Mouse (Mus musculus) heart, embryonic 14.5 days (tissue): ENCODE data around the gene Pcsk4. TPM values are rescaled to one million over a fixed set of nuclear protein-coding genes. Genes with fewer than 3 reads are reported as not detected.

ENCODE experiments used
- ATAC-seq: fragments of 200-750 bp; cut with Nextera tagmentation; 2 replicates; pipeline ENCODE4 v1.8.0; 2017; ENCODE audit warnings: low read depth, moderate TSS enrichment; ENCODE audit not compliant: insufficient number of reproducible peaks, insufficient read depth, low FRiP score
- H3K27ac ChIP-seq, 2 experiments: fragments of 200-500 bp in 1 of 2; fragments of 300-500 bp in 1 of 2; sonication (generic) in 1 of 2; replicated peaks in 1 of 2; 2 replicates each; pipeline ENCODE4 v1.5.1; 2012 to 2014; ENCODE audit warnings: low read depth in 2 of 2, low read length in 2 of 2, control low read depth in 1 of 2, mild to moderate bottlenecking in 1 of 2, mixed read lengths in 1 of 2; ENCODE audit not compliant: control insufficient read depth in 1 of 2, insufficient read depth in 1 of 2
- H3K27me3 ChIP-seq: fragments of 300-500 bp; sonication (generic); 2 replicates; pipeline ENCODE4 v1.6.1; 2014; ENCODE audit warnings: mild to moderate bottlenecking, low read length, control low read depth; ENCODE audit not compliant: control insufficient read depth, insufficient read depth
- H3K36me3 ChIP-seq: fragments of 300-500 bp; sonication (generic); 2 replicates; pipeline ENCODE4 v1.6.1; 2014; ENCODE audit warnings: mild to moderate bottlenecking, control low read depth, low read length, mixed read lengths; ENCODE audit not compliant: control insufficient read depth, insufficient read depth
- H3K4me1 ChIP-seq, 2 experiments: fragments of 200-500 bp in 1 of 2; fragments of 300-500 bp in 1 of 2; sonication (generic) in 1 of 2; 2 replicates each; pipeline ENCODE4 v1.6.1; 2012 to 2014; ENCODE audit warnings: low read length in 2 of 2, control low read depth in 1 of 2, mixed read lengths in 1 of 2; ENCODE audit not compliant: control insufficient read depth in 2 of 2, insufficient read depth in 2 of 2
- H3K4me2 ChIP-seq: fragments of 300-500 bp; sonication (generic); 2 replicates; pipeline ENCODE4 v1.6.1; 2014; ENCODE audit warnings: mild to moderate bottlenecking, low read length
- H3K4me3 ChIP-seq, 2 experiments: fragments of 200-500 bp in 1 of 2; fragments of 300-500 bp in 1 of 2; sonication (generic) in 1 of 2; 2 replicates each; pipeline ENCODE4 v1.5.1; 2012 to 2014; ENCODE audit warnings: low read length in 2 of 2, mild to moderate bottlenecking in 2 of 2, control low read depth in 1 of 2, low read depth in 1 of 2, moderate library complexity in 1 of 2; ENCODE audit not compliant: control insufficient read depth in 1 of 2, insufficient read depth in 1 of 2
- H3K9ac ChIP-seq: fragments of 300-500 bp; sonication (generic); 2 replicates; pipeline ENCODE4 v1.6.1; 2014; ENCODE audit warnings: mild to moderate bottlenecking, low read length
- H3K9me3 ChIP-seq: fragments of 300-500 bp; sonication (generic); 2 replicates; pipeline ENCODE4 v1.6.1; 2016; ENCODE audit warnings: low read length, control low read depth; ENCODE audit not compliant: control insufficient read depth
- WGBS: fragments of 180-500 bp; shearing (Covaris S2); extraction: QIAGEN DNeasy Blood & Tissue Kit; methylation state at CpG from one replicate; pipeline ENCODE4 v1.1.7; 2014; 5-methylcytosine and 5-hydroxymethylcytosine counted together
- polyA plus RNA-seq: library from polyadenylated mRNA; unstranded; fragments of >200 nt; fragmentation: Nextera tagmentation; extraction: Ambion mirVana; gene quantifications from 2 replicates; pipeline ENCODE4 v1.2.1, GENCODE M21; 2014

The Pcsk4 gene
- polyA plus RNA-seq, 1 experiment from 2014 or later = 1.4 TPM

DNA sequence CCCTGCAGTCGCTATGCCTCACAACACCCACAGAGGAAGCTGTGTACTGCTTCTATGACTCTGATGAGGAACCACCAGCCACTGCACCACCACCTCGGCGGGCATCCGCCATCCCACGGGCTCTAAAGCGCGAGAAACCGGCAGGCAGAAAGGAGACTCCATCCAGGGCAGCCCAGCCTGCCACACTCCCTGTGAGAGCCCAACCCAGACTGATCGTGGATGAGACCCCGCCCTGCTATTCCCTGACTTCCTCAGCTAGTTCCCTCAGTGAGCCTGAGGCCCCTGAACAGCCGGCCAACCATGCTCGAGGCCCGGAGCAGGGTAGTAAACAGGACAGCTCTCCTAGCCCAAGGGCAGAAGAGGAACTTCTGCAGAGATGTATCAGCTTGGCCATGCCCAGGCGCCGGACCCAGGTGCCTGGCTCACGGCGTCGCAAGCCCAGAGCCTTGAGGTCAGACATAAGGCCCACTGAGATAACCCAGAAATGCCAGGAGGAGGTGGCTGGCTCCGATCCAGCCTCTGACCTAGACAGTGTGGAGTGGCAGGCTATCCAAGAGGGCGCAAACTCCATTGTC is 15.6 kb downstream of the Pcsk4 start:
- WGBS = 21% methylated on average over 20 of the region's 20 CpGs
- Histone ChIP-seq H3K4me3 (no peak overlapping the region; a peak in 1 of 4 replicates), H3K9ac (peak overlapping the region; percentile 34), H3K27ac (no peak overlapping the region), H3K4me2 (peak overlapping the region; percentile 21; the same call in 1 of the 2 replicates), H3K27me3 (peaks cover 75% of the 10 kb centered on the region), H3K4me1 (peaks cover 22 to 40% of the 10 kb centered on the region in 2 experiments), H3K9me3 (no peaks in the 10 kb centered on the region), H3K36me3 (peaks cover 11% of the 10 kb centered on the region)
- no peak for ATAC-seq

DNA sequence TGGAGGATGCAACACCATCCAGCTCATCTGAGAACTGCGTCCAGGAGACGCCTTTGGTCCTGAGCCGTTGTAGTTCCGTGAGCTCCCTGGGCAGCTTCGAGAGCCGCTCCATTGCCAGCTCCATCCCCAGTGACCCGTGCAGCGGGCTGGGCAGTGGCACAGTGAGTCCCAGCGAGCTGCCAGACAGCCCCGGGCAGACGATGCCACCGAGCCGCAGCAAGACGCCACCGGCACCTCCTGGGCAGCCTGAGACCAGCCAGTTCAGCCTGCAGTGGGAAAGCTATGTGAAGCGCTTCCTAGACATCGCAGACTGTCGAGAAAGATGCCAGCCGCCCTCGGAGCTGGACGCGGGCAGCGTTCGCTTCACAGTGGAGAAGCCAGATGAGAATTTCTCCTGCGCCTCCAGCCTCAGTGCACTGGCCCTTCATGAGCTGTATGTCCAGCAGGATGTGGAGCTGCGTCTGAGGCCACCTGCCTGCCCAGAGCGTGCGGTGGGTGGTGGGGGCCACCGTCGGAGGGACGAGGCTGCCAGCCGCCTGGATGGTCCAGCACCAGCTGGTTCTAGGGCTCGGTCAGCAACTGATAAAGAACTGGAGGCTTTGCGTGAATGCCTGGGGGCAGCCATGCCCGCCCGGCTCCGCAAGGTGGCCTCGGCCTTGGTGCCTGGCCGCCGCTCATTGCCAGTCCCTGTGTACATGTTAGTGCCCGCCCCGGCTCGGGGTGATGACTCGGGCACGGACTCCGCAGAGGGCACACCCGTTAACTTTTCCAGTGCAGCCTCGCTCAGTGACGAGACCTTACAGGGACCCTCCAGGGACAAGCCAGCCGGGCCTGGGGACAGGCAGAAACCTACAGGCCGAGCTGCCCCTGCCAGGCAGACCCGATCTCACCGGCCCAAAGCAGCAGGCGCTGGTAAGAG is 16.5 kb downstream of the Pcsk4 start:
- H3K9ac ChIP-seq = no peak overlapping the region
- H3K4me1 ChIP-seq = peaks cover 22 to 40% of the 10 kb centered on the region in 2 experiments
- 55% methylated on average over 54 of the region's 54 CpGs for WGBS
- H3K27ac ChIP-seq = no peak overlapping the region
- no peak overlapping the region for H3K4me2 ChIP-seq
- peaks cover 79% of the 10 kb centered on the region for H3K27me3 ChIP-seq
- no peaks in the 10 kb centered on the region for H3K9me3 ChIP-seq
- peaks cover 3% of the 10 kb centered on the region; the same call in 1 of the 2 replicates for H3K36me3 ChIP-seq
- H3K4me3 ChIP-seq = no peak overlapping the region
- ATAC-seq = no peak

DNA sequence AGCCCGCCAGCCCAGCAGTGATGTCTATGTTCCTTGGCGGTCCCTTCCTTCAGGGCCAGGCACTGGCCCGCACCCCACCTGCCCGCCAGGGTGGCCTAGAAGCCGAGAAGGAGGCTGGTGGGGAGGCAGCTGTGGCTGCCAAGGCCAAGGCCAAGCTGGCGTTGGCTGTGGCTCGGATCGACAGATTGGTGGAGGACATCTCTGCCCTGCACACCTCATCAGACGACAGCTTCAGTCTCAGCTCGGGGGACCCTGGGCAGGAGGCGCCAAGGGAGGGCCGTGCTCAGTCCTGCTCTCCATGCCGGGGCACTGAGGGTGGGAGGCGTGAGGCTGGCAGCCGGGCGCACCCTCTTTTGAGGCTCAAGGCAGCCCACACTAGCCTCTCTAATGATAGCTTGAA is 17.7 kb downstream of the Pcsk4 start:
- H3K27me3 ChIP-seq = peaks cover 84% of the 10 kb centered on the region
- H3K9ac ChIP-seq = no peak overlapping the region
- no peaks in the 10 kb centered on the region for H3K36me3 ChIP-seq
- ATAC-seq = no peak
- peaks cover 18 to 30% of the 10 kb centered on the region in 2 experiments for H3K4me1 ChIP-seq
- H3K9me3 ChIP-seq = no peaks in the 10 kb centered on the region
- no peak overlapping the region for H3K4me3 ChIP-seq
- no peak overlapping the region for H3K27ac ChIP-seq
- H3K4me2 ChIP-seq = no peak overlapping the region
- 76% methylated on average over 16 of the region's 16 CpGs for WGBS

- ATAC-seq = no peak
- no peak overlapping the region for H3K4me3 ChIP-seq
- no peaks in the 10 kb centered on the region for H3K36me3 ChIP-seq
- H3K4me1 ChIP-seq = peaks cover 4 to 8% of the 10 kb centered on the region in 2 experiments; a peak in 2 of 4 replicates
- H3K9me3 ChIP-seq = no peaks in the 10 kb centered on the region
- peak overlapping the region; percentile 1; the same call in 1 of the 2 replicates for H3K4me2 ChIP-seq
- peaks cover 88% of the 10 kb centered on the region for H3K27me3 ChIP-seq
- H3K27ac ChIP-seq = no peak overlapping the region
- H3K9ac ChIP-seq = no peak overlapping the region
- WGBS = 7% methylated on average over 25 of the region's 25 CpGs
Observed at GRCm38 (mm10) chr10:80304862-80305261, 24.4 kb downstream of the Pcsk4 start.

GRCm38 (mm10) chr10:80304458-80304857 is 24.8 kb downstream of the Pcsk4 start:
- Histone ChIP-seq H3K27ac (no peak overlapping the region), H3K4me1 (peaks cover 4 to 8% of the 10 kb centered on the region in 2 experiments; a peak in 2 of 4 replicates), H3K27me3 (peaks cover 90% of the 10 kb centered on the region), H3K4me3 (no peak overlapping the region), H3K36me3 (no peaks in the 10 kb centered on the region), H3K4me2 (peak overlapping the region; percentile 1; the same call in 1 of the 2 replicates), H3K9me3 (no peaks in the 10 kb centered on the region), H3K9ac (no peak overlapping the region)
- WGBS = 18% methylated on average over 12 of the region's 12 CpGs
- no peak for ATAC-seq

GRCm38 (mm10) chr10:80302471-80302881 is 26.8 kb downstream of the Pcsk4 start:
- Histone ChIP-seq H3K4me2 (0 out of 2 replicates have a peak overlapping the region, but pooled peaks have one; percentile 12), H3K4me3 (no peak overlapping the region; a peak in 1 of 4 replicates), H3K9ac (no peak overlapping the region), H3K36me3 (no peaks in the 10 kb centered on the region), H3K4me1 (peaks cover 4 to 8% of the 10 kb centered on the region in 2 experiments; a peak in 2 of 4 replicates), H3K9me3 (no peaks in the 10 kb centered on the region), H3K27ac (0 out of 4 replicates have a peak overlapping the region, but pooled peaks of 1 of the 2 experiments have one; percentile 14), H3K27me3 (peaks cover 96% of the 10 kb centered on the region)
- WGBS = 9% methylated on average over 9 of the region's 9 CpGs
- ATAC-seq = peak; percentile 26; the same call in 1 of the 2 replicates

GRCm38 (mm10) chr10:80302082-80302355 is 27.3 kb downstream of the Pcsk4 start:
- Histone ChIP-seq H3K36me3 (no peaks in the 10 kb centered on the region), H3K9ac (no peak overlapping the region), H3K4me2 (0 out of 2 replicates have a peak overlapping the region, but pooled peaks have one; percentile 12), H3K9me3 (no peaks in the 10 kb centered on the region), H3K4me1 (peaks cover 4 to 8% of the 10 kb centered on the region in 2 experiments; a peak in 2 of 4 replicates), H3K27ac (no peak overlapping the region), H3K27me3 (peaks cover 96% of the 10 kb centered on the region), H3K4me3 (no peak overlapping the region; a peak in 1 of 4 replicates)
- 48% methylated on average over 5 of the region's 5 CpGs for WGBS
- ATAC-seq = no peak
